Comparison of ENCODE assay signal across 33 mouse cellular contexts in genomic region chr1:130865541-130866221, GRCm38 (mm10). TPM values are rescaled to one million over a fixed set of nuclear protein-coding genes. Genes with fewer than 3 reads are reported as not detected.
A peak's percentile ranks its signal among the peaks of the same experiment; 100 is the strongest.
DNase-seq lines count a peak whose midpoint lies in the region; ATAC-seq and TF ChIP-seq lines count a peak whose summit lies in the region.
"Had no signal": no experiment of that assay in that cellular context is flagged by ENCODE, and none has a peak within 500 bp of the region (broad histone marks: within the 10 kb centered on the region; RNA-seq: fewer than 3 reads in every experiment).

Gene Fcmr, plus strand, starts transcription at chr1:130865669.

- TF ChIP-seq CTCF in lung, adult 2 months (IDR thresholded peaks at IDR 0.05; ENCODE audit: insufficient read depth, low read length), result no peak
- TF ChIP-seq CTCF in small intestine, adult 2 months (IDR thresholded peaks at IDR 0.05; ENCODE audit: extremely low read depth, insufficient read length, insufficient replicate concordance, low read depth, low read length), result no peak

- H3K27me3 ChIP-seq in intestine, embryonic 16.5 days (replicated peaks; ENCODE audit: control insufficient read depth, insufficient read depth, low read length), result no peaks in the 10 kb centered on the region
- H3K27me3 ChIP-seq in small intestine, adult 2 months (ENCODE audit: control insufficient read depth, insufficient read depth, low read length), result no peaks in the 10 kb centered on the region
- no peaks in the 10 kb centered on the region for H3K27me3 ChIP-seq in forebrain, embryonic 16.5 days (replicated peaks; ENCODE audit: control insufficient read depth, insufficient read depth, low read length)
- H3K27me3 ChIP-seq: CH12.LX; forebrain, embryonic 15.5 days; heart, embryonic 12.5 days; liver, embryonic 15.5 days; neural tube, embryonic 12.5 days; Patski had no signal

- H3K9me3 ChIP-seq in intestine, embryonic 16.5 days (ENCODE audit: control insufficient read depth, low read length), result no peaks in the 10 kb centered on the region
- no peaks in the 10 kb centered on the region for H3K9me3 ChIP-seq in forebrain, embryonic 16.5 days (ENCODE audit: control insufficient read depth, low read length)
- H3K9me3 ChIP-seq: embryonic facial prominence, embryonic 10.5 days; forebrain, embryonic 15.5 days; G1E; heart, embryonic 12.5 days; hindbrain, embryonic 10.5 days; liver, embryonic 15.5 days; neural tube, embryonic 12.5 days had no signal

- no peak within 1 kb of the TSS for H3K4me2 ChIP-seq in intestine, embryonic 16.5 days (ENCODE audit: low read depth, low read length)
- H3K4me2 ChIP-seq in forebrain, embryonic 16.5 days (ENCODE audit: low read length), result no peak within 1 kb of the TSS
- H3K4me2 ChIP-seq: forebrain, embryonic 15.5 days; heart, embryonic 12.5 days; liver, embryonic 15.5 days; neural tube, embryonic 12.5 days had no signal

- no peaks in the 10 kb centered on the region for H3K4me1 ChIP-seq in lung, adult 2 months (ENCODE audit: control insufficient read depth, insufficient read depth, low read length)
- H3K4me1 ChIP-seq in intestine, embryonic 16.5 days (ENCODE audit: control insufficient read depth, insufficient read depth, low read length), result no peaks in the 10 kb centered on the region
- H3K4me1 ChIP-seq in small intestine, adult 2 months (ENCODE audit: control insufficient read depth, insufficient read depth, insufficient read length, low read length), result no peaks in the 10 kb centered on the region
- no peaks in the 10 kb centered on the region for H3K4me1 ChIP-seq in forebrain, embryonic 16.5 days (replicated peaks; ENCODE audit: control insufficient read depth, insufficient read depth, low read length)
- H3K4me1 ChIP-seq: embryonic facial prominence, embryonic 10.5 days; forebrain, embryonic 15.5 days; heart, embryonic 12.5 days; hindbrain, embryonic 10.5 days; liver, embryonic 15.5 days; neural tube, embryonic 12.5 days had no signal

- peak; percentile 66 for ATAC-seq in intestine, embryonic 16.5 days
- no peak for ATAC-seq in forebrain, embryonic 16.5 days
- ATAC-seq: forebrain, embryonic 15.5 days; hindbrain, postnatal 0 days; Patski had no signal

- no peak within 1 kb of the TSS for H3K27ac ChIP-seq in intestine, embryonic 16.5 days (ENCODE audit: low read length)
- H3K27ac ChIP-seq in small intestine, adult 2 months (ENCODE audit: insufficient read depth, low read depth, low read length), result peak within 1 kb of the TSS; percentile 31; the same call in 1 of the 2 replicates
- no peak within 1 kb of the TSS for H3K27ac ChIP-seq in forebrain, embryonic 16.5 days (ENCODE audit: low read length)
- H3K27ac ChIP-seq: embryonic facial prominence, embryonic 10.5 days; forebrain, embryonic 15.5 days; hindbrain, embryonic 10.5 days; hindbrain, postnatal 0 days; liver, embryonic 15.5 days; neural tube, embryonic 12.5 days had no signal

- H3K4me3 ChIP-seq in lung, adult 2 months (replicated peaks; ENCODE audit: extremely low read depth, low read depth, low read length), result no peak within 1 kb of the TSS
- no peak within 1 kb of the TSS for H3K4me3 ChIP-seq in intestine, embryonic 16.5 days (ENCODE audit: low read length)
- H3K4me3 ChIP-seq in small intestine, adult 2 months (ENCODE audit: low read depth, low read length), result no peak within 1 kb of the TSS
- H3K4me3 ChIP-seq in forebrain, embryonic 16.5 days (replicated peaks; ENCODE audit: low read length), result no peak within 1 kb of the TSS
- H3K4me3 ChIP-seq: embryonic facial prominence, embryonic 10.5 days; forebrain, embryonic 15.5 days; heart, embryonic 12.5 days; hindbrain, embryonic 10.5 days; liver, embryonic 15.5 days; neural tube, embryonic 12.5 days had no signal

- intact Hi-C loops in left cerebral cortex, postnatal 10 days (cut with DNase I), result no loop called here

- no peak for TF ChIP-seq POLR2A in lung, adult 2 months (IDR thresholded peaks at IDR 0.05; ENCODE audit: borderline replicate concordance, extremely low read depth, low read depth, low read length)
- TF ChIP-seq POLR2A in small intestine, adult 2 months (IDR thresholded peaks at IDR 0.05; ENCODE audit: low read depth, low read length), result no peak

- WGBS in lung, adult 2 months, result 67% methylated on average over 7 of the region's 7 CpGs
- WGBS in intestine, embryonic 16.5 days, result 71% methylated on average over 7 of the region's 7 CpGs
- 64% methylated on average over 7 of the region's 7 CpGs for WGBS in small intestine, adult 2 months
- WGBS in forebrain, embryonic 16.5 days, result 80% methylated on average over 7 of the region's 7 CpGs

- H3K9ac ChIP-seq in intestine, embryonic 16.5 days (ENCODE audit: low read depth, low read length), result no peak within 1 kb of the TSS
- no peak within 1 kb of the TSS for H3K9ac ChIP-seq in forebrain, embryonic 16.5 days (replicated peaks; ENCODE audit: low read depth, low read length)
- H3K9ac ChIP-seq: forebrain, embryonic 15.5 days; heart, embryonic 12.5 days; liver, embryonic 15.5 days; neural tube, embryonic 12.5 days had no signal

- H3K36me3 ChIP-seq in intestine, embryonic 16.5 days (ENCODE audit: control insufficient read depth, insufficient read depth, low read length), result no peaks in the 10 kb centered on the region
- H3K36me3 ChIP-seq in small intestine, adult 2 months (ENCODE audit: control insufficient read depth, insufficient read depth, low read length), result no peaks in the 10 kb centered on the region
- H3K36me3 ChIP-seq in forebrain, embryonic 16.5 days (ENCODE audit: control insufficient read depth, insufficient read depth), result no peaks in the 10 kb centered on the region
- H3K36me3 ChIP-seq: embryonic facial prominence, embryonic 10.5 days; forebrain, embryonic 15.5 days; G1E; heart, embryonic 12.5 days; hindbrain, embryonic 10.5 days; liver, embryonic 15.5 days; neural tube, embryonic 12.5 days had no signal

- no peak for DNase-seq in lung, adult 2 months
- no peak for DNase-seq in lung, postnatal 10 days
- peak; percentile 91 for DNase-seq in A20 (ENCODE audit: low read depth, low spot score)
- DNase-seq in left cerebral cortex, postnatal 10 days (ENCODE audit: extremely low spot score in 1 of 2, low spot score in 2 of 2), result no peak
- DNase-seq: adrenal gland, adult 2 months; cerebellum, adult 11-12 months; cerebellum, postnatal 10 days; gastrocnemius, postnatal 14 days; heart, adult 18-20 months; heart, postnatal 10 days; kidney, postnatal 36 days; lung, postnatal 14 days; midbrain, embryonic 14.5 days; retina, postnatal 1 day; right cerebral cortex, postnatal 25 days; thymus, adult 18-20 months had no signal

RNA-seq across cellular contexts. Expression of gene Fcmr, which starts in this region (rescaled TPM):
- 21.9 and 25.0 TPM in 2 replicates for polyA plus RNA-seq in lung, adult 2 months (2012; rRNA removed)
- 3.1 and 4.3 TPM in 2 replicates for polyA plus RNA-seq in intestine, embryonic 16.5 days (2015; fragmentation: Nextera tagmentation; extraction: Ambion mirVana)
- polyA plus RNA-seq in small intestine, adult 2 months (2012; rRNA removed), result 10.4 and 10.7 TPM in 2 replicates
- polyA plus RNA-seq in forebrain, embryonic 16.5 days (2015; fragmentation: Nextera tagmentation; extraction: Ambion mirVana), result not detected in 2 replicates
- total RNA-seq in left cerebral cortex, postnatal 10 days (2021), result under 1 TPM in 1 of 2 experiments, not detected in 1; 0.79 TPM
- total RNA-seq: G1E; gastrocnemius, postnatal 14 days; left cerebral cortex, adult 18-20 months had no signal
- polyA plus RNA-seq: embryonic facial prominence, embryonic 10.5 days; forebrain, embryonic 15.5 days; G1E; hindbrain, embryonic 10.5 days; kidney, embryonic 14.5 days; limb, embryonic 14.5 days; liver, embryonic 15.5 days; midbrain, embryonic 14.5 days; neural tube, embryonic 12.5 days; Patski; stomach, embryonic 14.5 days had no signal
